Mouse (Mus musculus): ENCODE data around the gene Relt. TPM values are rescaled to one million over a fixed set of nuclear protein-coding genes. Genes with fewer than 3 reads are reported as not detected.
A peak's percentile ranks its signal among the peaks of the same experiment; 100 is the strongest.

The Relt gene
- polyA plus RNA-seq, 1 experiment from 2014 or later = 2.6 TPM

GRCm38 (mm10) chr7:100904612-100905011, 41.4 kb upstream of the Relt start:
- no peak for ATAC-seq
- DNase-seq (ENCODE audit: low spot score) = no peak
- WGBS = 94% methylated on average over 5 of the region's 5 CpGs
- Histone ChIP-seq H3K4me3 (ENCODE audit: low read depth, low read length) (no peak overlapping the region), H3K27ac (ENCODE audit: low read depth, low read length) (no peak overlapping the region), H3K4me1 (ENCODE audit: control insufficient read depth, insufficient read depth, low read length) (no peaks in the 10 kb centered on the region), H3K27me3 (replicated peaks; ENCODE audit: control insufficient read depth, insufficient read depth, low read length) (no peaks in the 10 kb centered on the region), H3K4me2 (ENCODE audit: low read length) (no peak overlapping the region), H3K36me3 (ENCODE audit: control insufficient read depth, insufficient read depth, low read length) (no peaks in the 10 kb centered on the region), H3K9ac (ENCODE audit: low read length) (no peak overlapping the region), H3K9me3 (replicated peaks; ENCODE audit: control insufficient read depth, low read length) (no peaks in the 10 kb centered on the region)

GRCm38 (mm10) chr7:100902451-100903137, 39.3 kb upstream of the Relt start:
- H3K27me3 ChIP-seq (replicated peaks; ENCODE audit: control insufficient read depth, insufficient read depth, low read length) = no peaks in the 10 kb centered on the region
- no peak overlapping the region for H3K4me2 ChIP-seq (ENCODE audit: low read length)
- WGBS = 79% methylated on average over 9 of the region's 9 CpGs
- DNase-seq (ENCODE audit: low spot score) = no peak
- H3K9ac ChIP-seq (ENCODE audit: low read length) = no peak overlapping the region
- H3K9me3 ChIP-seq (replicated peaks; ENCODE audit: control insufficient read depth, low read length) = no peaks in the 10 kb centered on the region
- no peak overlapping the region for H3K27ac ChIP-seq (ENCODE audit: low read depth, low read length)
- no peaks in the 10 kb centered on the region for H3K36me3 ChIP-seq (ENCODE audit: control insufficient read depth, insufficient read depth, low read length)
- H3K4me1 ChIP-seq (ENCODE audit: control insufficient read depth, insufficient read depth, low read length) = no peaks in the 10 kb centered on the region
- no peak overlapping the region for H3K4me3 ChIP-seq (ENCODE audit: low read depth, low read length)
- no peak for ATAC-seq

GRCm38 (mm10) chr7:100897828-100898227, 34.6 kb upstream of the Relt start:
- 66% methylated on average over 5 of the region's 5 CpGs for WGBS
- no peak overlapping the region for H3K9ac ChIP-seq (ENCODE audit: low read length)
- no peak overlapping the region for H3K27ac ChIP-seq (ENCODE audit: low read depth, low read length)
- peaks cover 12% of the 10 kb centered on the region for H3K4me1 ChIP-seq (ENCODE audit: control insufficient read depth, insufficient read depth, low read length)
- no peaks in the 10 kb centered on the region for H3K9me3 ChIP-seq (replicated peaks; ENCODE audit: control insufficient read depth, low read length)
- ATAC-seq (no peak), DNase-seq (ENCODE audit: low spot score) (no peak)
- H3K36me3 ChIP-seq (ENCODE audit: control insufficient read depth, insufficient read depth, low read length) = no peaks in the 10 kb centered on the region
- no peak overlapping the region for H3K4me2 ChIP-seq (ENCODE audit: low read length)
- no peaks in the 10 kb centered on the region for H3K27me3 ChIP-seq (replicated peaks; ENCODE audit: control insufficient read depth, insufficient read depth, low read length)
- H3K4me3 ChIP-seq (ENCODE audit: low read depth, low read length) = no peak overlapping the region

GRCm38 (mm10) chr7:100894833-100895226, 31.6 kb upstream of the Relt start:
- H3K27me3 ChIP-seq (replicated peaks; ENCODE audit: control insufficient read depth, insufficient read depth, low read length) = no peaks in the 10 kb centered on the region
- peak overlapping the region; percentile 82 for H3K9ac ChIP-seq (ENCODE audit: low read length)
- H3K36me3 ChIP-seq (ENCODE audit: control insufficient read depth, insufficient read depth, low read length) = peaks cover 5% of the 10 kb centered on the region
- no peak for DNase-seq (ENCODE audit: low spot score)
- peaks cover 12% of the 10 kb centered on the region for H3K4me1 ChIP-seq (ENCODE audit: control insufficient read depth, insufficient read depth, low read length)
- H3K4me2 ChIP-seq (ENCODE audit: low read length) = peak overlapping the region; percentile 89
- WGBS = 2% methylated on average over 12 of the region's 12 CpGs
- peak overlapping the region; percentile 53 for H3K4me3 ChIP-seq (ENCODE audit: low read depth, low read length)
- no peak overlapping the region for H3K27ac ChIP-seq (ENCODE audit: low read depth, low read length)
- ATAC-seq = no peak; the same call in 1 of the 2 replicates
- H3K9me3 ChIP-seq (replicated peaks; ENCODE audit: control insufficient read depth, low read length) = no peaks in the 10 kb centered on the region

- H3K4me2 ChIP-seq (ENCODE audit: low read length) = peak overlapping the region; percentile 89
- peak overlapping the region; percentile 53 for H3K4me3 ChIP-seq (ENCODE audit: low read depth, low read length)
- H3K9ac ChIP-seq (ENCODE audit: low read length) = peak overlapping the region; percentile 82
- H3K27ac ChIP-seq (ENCODE audit: low read depth, low read length) = peak overlapping the region; percentile 36; the same call in 1 of the 2 replicates
- H3K4me1 ChIP-seq (ENCODE audit: control insufficient read depth, insufficient read depth, low read length) = peaks cover 12% of the 10 kb centered on the region
- DNase-seq (ENCODE audit: low spot score) = peak; percentile 73
- ATAC-seq = peak; percentile 84
- H3K36me3 ChIP-seq (ENCODE audit: control insufficient read depth, insufficient read depth, low read length) = peaks cover 11% of the 10 kb centered on the region
- H3K9me3 ChIP-seq (replicated peaks; ENCODE audit: control insufficient read depth, low read length) = no peaks in the 10 kb centered on the region
- 3% methylated on average over 49 of the region's 53 CpGs for WGBS
- H3K27me3 ChIP-seq (replicated peaks; ENCODE audit: control insufficient read depth, insufficient read depth, low read length) = no peaks in the 10 kb centered on the region
These were observed 31.0 kb upstream of the Relt start for GRCm38 (mm10) chr7:100894057-100894832.

- Histone ChIP-seq H3K9ac (ENCODE audit: low read length) (peak overlapping the region; percentile 82), H3K4me2 (ENCODE audit: low read length) (peak overlapping the region; percentile 89), H3K27ac (ENCODE audit: low read depth, low read length) (no peak overlapping the region), H3K4me3 (ENCODE audit: low read depth, low read length) (peak overlapping the region; percentile 53), H3K4me1 (ENCODE audit: control insufficient read depth, insufficient read depth, low read length) (peaks cover 12% of the 10 kb centered on the region), H3K36me3 (ENCODE audit: control insufficient read depth, insufficient read depth, low read length) (peaks cover 19% of the 10 kb centered on the region), H3K27me3 (replicated peaks; ENCODE audit: control insufficient read depth, insufficient read depth, low read length) (no peaks in the 10 kb centered on the region), H3K9me3 (replicated peaks; ENCODE audit: control insufficient read depth, low read length) (no peaks in the 10 kb centered on the region)
- 24% methylated on average over 20 of the region's 20 CpGs for WGBS
- peak; percentile 43 for ATAC-seq
- peak; percentile 41 for DNase-seq (ENCODE audit: low spot score)
These were observed 30.2 kb upstream of the Relt start for GRCm38 (mm10) chr7:100893249-100894056.

- no peak overlapping the region for H3K4me3 ChIP-seq (ENCODE audit: low read depth, low read length)
- no peak overlapping the region for H3K4me2 ChIP-seq (ENCODE audit: low read length)
- no peak overlapping the region for H3K27ac ChIP-seq (ENCODE audit: low read depth, low read length)
- H3K36me3 ChIP-seq (ENCODE audit: control insufficient read depth, insufficient read depth, low read length) = peaks cover 61% of the 10 kb centered on the region
- ATAC-seq (no peak), DNase-seq (ENCODE audit: low spot score) (peak; percentile 63)
- H3K27me3 ChIP-seq (replicated peaks; ENCODE audit: control insufficient read depth, insufficient read depth, low read length) = no peaks in the 10 kb centered on the region
- WGBS = 30% methylated on average over 3 of the region's 3 CpGs
- H3K9me3 ChIP-seq (replicated peaks; ENCODE audit: control insufficient read depth, low read length) = no peaks in the 10 kb centered on the region
- no peaks in the 10 kb centered on the region for H3K4me1 ChIP-seq (ENCODE audit: control insufficient read depth, insufficient read depth, low read length)
- no peak overlapping the region for H3K9ac ChIP-seq (ENCODE audit: low read length)
These were observed 23.3 kb upstream of the Relt start for GRCm38 (mm10) chr7:100886535-100886934.

- no peak for ATAC-seq
- Histone ChIP-seq H3K36me3 (ENCODE audit: control insufficient read depth, insufficient read depth, low read length) (peaks cover 64% of the 10 kb centered on the region), H3K4me3 (ENCODE audit: low read depth, low read length) (no peak overlapping the region), H3K4me1 (ENCODE audit: control insufficient read depth, insufficient read depth, low read length) (no peaks in the 10 kb centered on the region), H3K9ac (ENCODE audit: low read length) (no peak overlapping the region), H3K27ac (ENCODE audit: low read depth, low read length) (no peak overlapping the region), H3K9me3 (replicated peaks; ENCODE audit: control insufficient read depth, low read length) (no peaks in the 10 kb centered on the region), H3K4me2 (ENCODE audit: low read length) (no peak overlapping the region), H3K27me3 (replicated peaks; ENCODE audit: control insufficient read depth, insufficient read depth, low read length) (no peaks in the 10 kb centered on the region)
- DNase-seq (ENCODE audit: low spot score) = no peak
- WGBS = 93% methylated on average over 4 of the region's 4 CpGs
These were observed 21.2 kb upstream of the Relt start for GRCm38 (mm10) chr7:100884460-100884859.

All from forebrain, embryonic 14.5 days (tissue).